Mouse (Mus musculus) layer of hippocampus, postnatal 25 days (tissue): ENCODE measurements at regions not wholly inside any gene's neighbourhood (a gene's known extent, or its start where the extent isn't known, plus 50 kb on each side); places are given as distances from the start of the nearest gene placed in this dataset.
"Not testable (repeated sequence)": the region's sequence is repeated elsewhere in the genome, so short reads cannot be mapped to it uniquely, and the experiment has no call there.

Source experiments
- DNase-seq, 2 experiments: peaks; one replicate each; pipeline ENCODE4 v3.0.0; 2022; ENCODE audit warnings: mixed read lengths in 2 of 2, low spot score in 1 of 2; ENCODE audit errors: extremely low spot score in 1 of 2

- DNase-seq, result no peak
Observed at GRCm38 (mm10) chr8:103577147-103577546, 524.3 kb upstream of the Cdh5 start.

GRCm38 (mm10) chr8:103578006-103578405 is 523.4 kb upstream of the Cdh5 start:
- DNase-seq, result no peak

- DNase-seq, result no peak
Observed at GRCm38 (mm10) chr8:103608291-103608690, 493.1 kb upstream of the Cdh5 start.

GRCm38 (mm10) chr8:103623781-103624434 is 477.5 kb upstream of the Cdh5 start:
- peak; percentile 30 to 41 for DNase-seq

GRCm38 (mm10) chr8:103625166-103625890 is 476.1 kb upstream of the Cdh5 start:
- no peak for DNase-seq

- DNase-seq, result no peak
Observed at GRCm38 (mm10) chr8:103626446-103626845, 475.0 kb upstream of the Cdh5 start.

- DNase-seq, result no peak
Observed at GRCm38 (mm10) chr8:103632543-103632942, 468.9 kb upstream of the Cdh5 start.

- no peak for DNase-seq
Observed at GRCm38 (mm10) chr8:103634951-103635350, 466.5 kb upstream of the Cdh5 start.

GRCm38 (mm10) chr8:103643621-103644020 is 457.8 kb upstream of the Cdh5 start:
- DNase-seq, result no peak

- peak; percentile 20 to 50 for DNase-seq
Observed at GRCm38 (mm10) chr8:103644106-103644505, 457.3 kb upstream of the Cdh5 start.

GRCm38 (mm10) chr8:103644845-103645244 is 456.6 kb upstream of the Cdh5 start:
- DNase-seq, result no peak

GRCm38 (mm10) chr8:103664796-103665195 is 436.6 kb upstream of the Cdh5 start:
- DNase-seq, result no peak

GRCm38 (mm10) chr8:103686233-103686632 is 415.2 kb upstream of the Cdh5 start:
- DNase-seq, result not testable (repeated sequence)

- DNase-seq, result no peak
Observed at GRCm38 (mm10) chr8:103690438-103690837, 411.0 kb upstream of the Cdh5 start.

- no peak for DNase-seq
Observed at GRCm38 (mm10) chr8:103693531-103693930, 407.9 kb upstream of the Cdh5 start.

- DNase-seq, result no peak
Observed at GRCm38 (mm10) chr8:103694331-103694891, 407.0 kb upstream of the Cdh5 start.

GRCm38 (mm10) chr8:103699016-103699520 is 402.4 kb upstream of the Cdh5 start:
- no peak for DNase-seq

GRCm38 (mm10) chr8:103702236-103702635 is 399.2 kb upstream of the Cdh5 start:
- no peak for DNase-seq

GRCm38 (mm10) chr8:103706084-103706483 is 395.3 kb upstream of the Cdh5 start:
- no peak for DNase-seq

GRCm38 (mm10) chr8:103710871-103711270 is 390.6 kb upstream of the Cdh5 start:
- not testable (repeated sequence) for DNase-seq

- no peak for DNase-seq
Observed at GRCm38 (mm10) chr8:103717723-103718122, 383.7 kb upstream of the Cdh5 start.
